Mouse (Mus musculus) thymus, adult 2 months (tissue): ENCODE results near the gene Ctnna3. TPM values are rescaled to one million over a fixed set of nuclear protein-coding genes. Genes with fewer than 3 reads are reported as not detected.

ENCODE experiments used
- DNase-seq: peaks from one replicate; pipeline ENCODE4 v3.0.0; 2021
- H3K27ac ChIP-seq: fragments of 200-500 bp; 2 replicates; pipeline ENCODE4 v1.5.1; 2012; ENCODE audit warnings: low read length, control low read depth; ENCODE audit not compliant: control insufficient read depth, insufficient read depth
- H3K27me3 ChIP-seq: fragments of 200-500 bp; 2 replicates; pipeline ENCODE4 v1.6.1; 2012; ENCODE audit warnings: mild to moderate bottlenecking, low read length, moderate library complexity, mixed read lengths; ENCODE audit not compliant: control insufficient read depth, insufficient read depth
- H3K36me3 ChIP-seq: fragments of 200-500 bp; 2 replicates; pipeline ENCODE4 v1.6.1; 2012; ENCODE audit warnings: mild to moderate bottlenecking, low read length, moderate library complexity; ENCODE audit not compliant: control insufficient read depth, insufficient read depth
- H3K4me1 ChIP-seq: fragments of 200-500 bp; replicated peaks from 2 replicates; pipeline ENCODE4 v1.6.1; 2012; ENCODE audit warnings: low read length; ENCODE audit not compliant: control insufficient read depth, insufficient read depth
- H3K4me3 ChIP-seq: fragments of 200-500 bp; 2 replicates; pipeline ENCODE4 v1.5.1; 2012; ENCODE audit warnings: mild to moderate bottlenecking, low read length, control low read depth, moderate library complexity; ENCODE audit not compliant: control insufficient read depth, insufficient read depth
- CTCF ChIP-seq: fragments of 200-500 bp; IDR thresholded peaks from 2 replicates; pipeline ENCODE4 v1.5.1; 2012; ENCODE audit warnings: mild to moderate bottlenecking, control low read depth, low read length, moderate library complexity, borderline replicate concordance; ENCODE audit not compliant: control insufficient read depth, poor library complexity, insufficient read depth; ENCODE audit errors: extremely low read depth
- POLR2A ChIP-seq: fragments of 200-500 bp; IDR thresholded peaks from 2 replicates; pipeline ENCODE4 v1.6.1; 2012; ENCODE audit warnings: mild to moderate bottlenecking, low read length, control low read depth, moderate library complexity; ENCODE audit not compliant: control insufficient read depth, poor library complexity, insufficient read depth; ENCODE audit errors: extremely low read depth
- WGBS: fragments of 180-500 bp; shearing (Covaris S2); methylation state at CpG from one replicate; pipeline ENCODE4 v1.1.7; 2018; 5-methylcytosine and 5-hydroxymethylcytosine counted together
- polyA plus RNA-seq: library from polyadenylated mRNA; depleted of rRNA; stranded (reverse); fragments of >200 nt; gene quantifications from 2 replicates; pipeline ENCODE4 v1.2.3, GENCODE M21; 2012

Ctnna3 gene
- polyA plus RNA-seq, 1 experiment = 0.46 TPM

DNA sequence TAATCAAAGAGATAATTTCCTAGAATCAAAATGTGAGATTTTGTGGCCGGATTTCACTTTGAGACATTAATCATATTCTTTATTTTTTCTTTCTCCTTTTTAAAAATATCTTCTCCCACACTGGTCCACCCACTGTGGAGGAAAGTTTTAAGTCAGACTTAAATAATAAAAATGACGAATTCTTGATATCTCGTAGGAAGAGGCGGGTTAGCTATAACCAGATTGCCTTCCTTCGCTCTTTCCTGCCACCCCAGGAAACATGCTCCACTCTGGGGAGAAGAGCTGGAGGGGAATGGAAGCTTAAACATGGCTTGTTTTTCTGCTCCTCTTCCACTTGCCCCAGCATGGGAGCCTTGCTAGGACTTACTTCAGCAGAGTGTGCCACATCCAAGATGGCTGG lies 169.5 kb downstream of the Ctnna3 start:
- 86% methylated on average over 5 of the region's 5 CpGs for WGBS
- H3K27ac ChIP-seq = no peak overlapping the region
- DNase-seq = no peak
- TF ChIP-seq CTCF (no peak), POLR2A (no peak)
- H3K36me3 ChIP-seq = no peaks in the 10 kb centered on the region
- no peak overlapping the region for H3K4me3 ChIP-seq
- no peaks in the 10 kb centered on the region for H3K27me3 ChIP-seq
- H3K4me1 ChIP-seq = no peaks in the 10 kb centered on the region

DNA sequence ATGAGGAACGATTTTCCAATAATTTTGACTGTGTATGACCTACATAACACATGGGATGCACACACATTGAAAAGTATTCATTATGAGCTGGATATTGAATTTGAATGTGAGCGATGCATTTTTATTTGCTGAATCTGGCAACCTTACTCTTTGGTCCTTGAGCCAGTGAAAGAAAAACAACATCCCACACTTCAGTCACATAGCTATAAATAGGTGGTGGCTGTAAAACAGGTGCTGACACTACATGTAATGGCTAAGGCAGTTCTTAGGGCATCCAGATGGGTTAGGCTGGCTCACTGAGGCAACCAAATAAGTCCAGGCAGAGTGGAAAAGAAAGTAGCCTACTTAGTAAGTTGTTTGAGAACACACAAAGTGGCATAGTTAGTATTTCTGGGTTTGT lies 171.3 kb downstream of the Ctnna3 start:
- Histone ChIP-seq H3K36me3 (no peaks in the 10 kb centered on the region), H3K4me1 (no peaks in the 10 kb centered on the region), H3K4me3 (no peak overlapping the region), H3K27me3 (no peaks in the 10 kb centered on the region), H3K27ac (no peak overlapping the region)
- TF ChIP-seq CTCF = no peak
- no peak for TF ChIP-seq POLR2A
- DNase-seq = no peak
- 86% methylated on average over 2 of the region's 2 CpGs for WGBS

DNA sequence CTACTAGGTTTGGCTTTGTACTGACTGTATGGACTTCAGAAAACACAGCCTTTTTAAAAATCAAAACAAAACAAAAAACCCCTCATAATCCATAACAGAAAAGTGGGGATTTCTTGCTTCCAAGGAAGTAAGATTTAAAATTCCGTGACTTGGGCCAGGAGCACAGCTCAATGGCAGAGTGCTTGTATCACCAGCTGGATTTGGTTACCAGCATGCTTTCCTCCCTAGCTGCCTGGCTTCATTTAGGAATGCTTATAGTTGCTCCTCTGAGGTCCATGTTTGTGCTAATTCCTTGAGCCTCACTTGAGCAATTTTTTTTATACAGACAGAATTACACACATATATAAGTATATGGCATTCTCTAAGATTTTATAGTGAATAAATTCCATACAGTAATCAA lies 198.6 kb downstream of the Ctnna3 start:
- 91% methylated on average over 1 of the region's 1 CpGs for WGBS
- H3K27ac ChIP-seq = no peak overlapping the region
- TF ChIP-seq POLR2A = no peak
- TF ChIP-seq CTCF = no peak
- DNase-seq = no peak
- H3K4me1 ChIP-seq = no peaks in the 10 kb centered on the region
- no peaks in the 10 kb centered on the region for H3K36me3 ChIP-seq
- H3K4me3 ChIP-seq = no peak overlapping the region
- H3K27me3 ChIP-seq = no peaks in the 10 kb centered on the region

DNA sequence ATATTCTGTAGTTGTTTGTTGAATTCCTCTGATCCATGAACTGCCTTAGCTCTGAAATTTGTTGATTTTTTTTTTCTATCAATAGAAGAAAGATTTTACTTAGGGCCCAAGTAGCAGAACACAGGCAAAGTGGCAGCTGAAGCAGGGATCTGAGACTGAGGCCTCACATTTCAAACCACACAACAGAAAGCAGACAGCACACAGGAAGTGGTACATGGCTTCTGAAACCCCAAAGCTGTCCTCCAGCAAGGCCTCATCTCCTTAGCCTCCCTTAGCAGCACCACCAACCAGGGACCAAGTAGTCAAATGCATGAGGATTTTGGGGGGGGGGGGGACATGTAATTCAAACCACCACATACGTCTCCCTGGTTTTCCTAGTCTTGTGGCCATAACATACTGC lies 204.0 kb downstream of the Ctnna3 start:
- no peaks in the 10 kb centered on the region for H3K27me3 ChIP-seq
- 17% methylated on average over 1 of the region's 1 CpGs for WGBS

DNA sequence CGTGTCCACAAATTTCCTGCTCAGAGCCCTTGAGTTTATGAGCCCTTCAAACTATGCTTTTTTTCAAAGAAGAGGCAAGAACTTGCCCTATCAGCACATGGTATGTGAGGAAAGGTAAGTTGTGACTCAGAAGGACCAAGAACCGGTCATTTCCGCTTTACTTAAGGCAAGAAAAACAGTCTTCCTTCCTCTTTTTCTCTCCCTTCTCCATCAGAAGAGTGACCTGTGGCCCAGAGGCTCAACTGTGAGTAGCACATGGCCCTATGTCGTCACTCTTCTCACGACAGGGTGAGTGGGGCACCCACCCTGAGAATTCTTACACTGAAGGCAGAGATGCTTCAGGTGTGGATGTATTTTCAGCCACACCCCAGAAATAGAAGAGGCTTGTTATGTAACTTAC lies 208.1 kb downstream of the Ctnna3 start:
- no peak overlapping the region for H3K4me3 ChIP-seq
- TF ChIP-seq POLR2A (no peak), CTCF (no peak)
- no peaks in the 10 kb centered on the region for H3K27me3 ChIP-seq
- WGBS = 46% methylated on average over 5 of the region's 5 CpGs
- H3K27ac ChIP-seq = no peak overlapping the region
- no peaks in the 10 kb centered on the region for H3K36me3 ChIP-seq
- no peak for DNase-seq
- H3K4me1 ChIP-seq = no peaks in the 10 kb centered on the region

More for the DNA sequence above, 204.0 kb downstream of the Ctnna3 start:
- no peak for DNase-seq
- Histone ChIP-seq H3K4me3 (no peak overlapping the region), H3K27ac (no peak overlapping the region), H3K4me1 (no peaks in the 10 kb centered on the region), H3K36me3 (no peaks in the 10 kb centered on the region)
- TF ChIP-seq CTCF (no peak), POLR2A (no peak)

DNA sequence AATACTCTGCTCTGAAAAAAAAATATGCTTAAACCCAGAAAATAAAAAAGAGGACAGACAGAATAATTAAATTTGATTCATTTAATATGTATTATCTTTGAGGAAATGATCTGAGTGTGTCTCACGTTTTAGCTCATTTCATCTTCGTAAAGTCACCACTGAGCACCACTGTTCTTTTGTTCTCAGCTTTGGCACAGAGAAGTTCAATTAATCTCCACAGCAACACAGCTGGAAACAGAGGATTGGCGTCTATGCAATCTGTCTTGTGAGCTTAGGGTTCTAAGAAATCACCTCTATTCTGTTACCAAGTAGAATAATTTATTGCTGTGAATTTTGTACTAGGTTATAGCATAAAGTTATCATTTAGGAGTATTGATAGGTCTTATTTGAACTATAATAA lies 217.4 kb downstream of the Ctnna3 start:
- Histone ChIP-seq H3K36me3 (no peaks in the 10 kb centered on the region), H3K27me3 (no peaks in the 10 kb centered on the region), H3K4me3 (no peak overlapping the region), H3K27ac (no peak overlapping the region), H3K4me1 (no peaks in the 10 kb centered on the region)
- no peak for TF ChIP-seq POLR2A
- no peak for TF ChIP-seq CTCF
- no peak for DNase-seq
- WGBS = 77% methylated on average over 3 of the region's 3 CpGs

DNA sequence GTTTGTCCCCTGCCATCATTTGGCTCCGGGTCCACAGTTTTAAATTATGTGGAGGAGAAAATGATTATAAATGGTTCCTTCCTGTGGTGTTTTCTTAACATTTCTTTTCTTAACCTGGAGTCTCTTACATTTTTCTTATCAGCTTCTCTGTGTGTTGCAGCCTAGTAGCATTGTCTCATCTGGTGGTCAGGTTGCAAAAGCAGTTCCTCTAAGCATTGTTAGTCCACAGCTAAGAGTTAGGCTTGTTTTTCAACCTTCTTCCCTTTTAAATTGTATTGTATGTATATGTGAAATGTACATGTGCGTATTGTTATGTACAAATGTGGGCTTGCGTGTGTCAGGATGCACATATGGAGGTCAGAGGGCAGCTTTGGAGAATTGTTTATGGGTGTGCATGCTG lies 220.4 kb downstream of the Ctnna3 start:
- Histone ChIP-seq H3K4me1 (no peaks in the 10 kb centered on the region), H3K27me3 (no peaks in the 10 kb centered on the region), H3K4me3 (no peak overlapping the region), H3K27ac (no peak overlapping the region), H3K36me3 (no peaks in the 10 kb centered on the region)
- WGBS = 80% methylated on average over 3 of the region's 3 CpGs
- no peak for DNase-seq
- TF ChIP-seq POLR2A = no peak
- no peak for TF ChIP-seq CTCF
